Mouse (Mus musculus) CH12.LX (cell line): ENCODE measurements at regions not wholly inside any gene's neighbourhood (a gene's known extent, or its start where the extent isn't known, plus 50 kb on each side); places are given as distances from the start of the nearest gene placed in this dataset.

Experiments used
- DNase-seq: peaks from one replicate; pipeline ENCODE4 v3.0.0-alpha.2; 2013; ENCODE audit errors: extremely low read depth
- H3K27ac ChIP-seq: 2 replicates; pipeline ENCODE4 v1.5.1; 2012; ENCODE audit warnings: low read depth, mild to moderate bottlenecking, control low read depth, moderate library complexity; ENCODE audit not compliant: insufficient read depth
- H3K27me3 ChIP-seq: replicated peaks from 2 replicates; pipeline ENCODE3; 2012; ENCODE audit warnings: inconsistent platforms
- H3K36me3 ChIP-seq, 2 experiments: replicated peaks in 1 of 2; 2 replicates each; pipeline versions ENCODE3 to v1.6.1; 2012; ENCODE audit warnings: inconsistent platforms in 1 of 2, low read length in 1 of 2, mild to moderate bottlenecking in 1 of 2, mixed read lengths in 1 of 2, moderate library complexity in 1 of 2; ENCODE audit not compliant: control insufficient read depth in 1 of 2, insufficient read depth in 1 of 2
- H3K4me1 ChIP-seq, 2 experiments: 2 replicates each; pipeline ENCODE4 v1.6.1; 2012; ENCODE audit warnings: inconsistent platforms in 1 of 2, moderate library complexity in 1 of 2; ENCODE audit not compliant: insufficient read depth in 2 of 2, control insufficient read depth in 1 of 2
- H3K4me2 ChIP-seq: 2 replicates; pipeline ENCODE4 v1.6.1; 2012; ENCODE audit warnings: low read depth, mild to moderate bottlenecking, control low read depth; ENCODE audit not compliant: poor library complexity, insufficient read depth, severe bottlenecking
- H3K4me3 ChIP-seq, 3 experiments: fragments of 150-350 bp in 1 of 3; sonication (generic) in 1 of 3; replicated peaks in 1 of 3; 2 replicates each; pipeline versions ENCODE3 to v1.5.1; 2011 to 2012; ENCODE audit warnings: low read depth in 2 of 3, low read length in 2 of 3, mild to moderate bottlenecking in 2 of 3, moderate library complexity in 2 of 3, control low read depth in 1 of 3, improper control_type of control experiment in 1 of 3, inconsistent platforms in 1 of 3, mixed read lengths in 1 of 3; ENCODE audit not compliant: poor library complexity in 1 of 3
- H3K79me2 ChIP-seq: replicated peaks from 2 replicates; pipeline ENCODE4 v1.6.1; 2012; ENCODE audit warnings: mild to moderate bottlenecking, moderate library complexity; ENCODE audit not compliant: control insufficient read depth, poor library complexity, insufficient read depth, severe bottlenecking; ENCODE audit errors: extremely low read depth
- H3K9ac ChIP-seq: 2 replicates; pipeline ENCODE4 v1.6.1; 2012; ENCODE audit warnings: low read depth, mild to moderate bottlenecking, control low read depth, moderate library complexity; ENCODE audit not compliant: insufficient read depth
- H3K9me3 ChIP-seq: replicated peaks from 2 replicates; pipeline ENCODE3; 2012; ENCODE audit warnings: low read length, inconsistent platforms, mixed read lengths
- CHD2 ChIP-seq: IDR thresholded peaks from 2 replicates; pipeline ENCODE4 v1.6.1; 2011; ENCODE audit warnings: low read length, improper control_type of control experiment
- E2F4 ChIP-seq: IDR thresholded peaks from 2 replicates; pipeline ENCODE4 v1.6.1; 2011; ENCODE audit warnings: low read depth, low read length, improper control_type of control experiment; ENCODE audit not compliant: insufficient replicate concordance
- HCFC1 ChIP-seq: IDR thresholded peaks from 2 replicates; pipeline ENCODE4 v1.6.1; 2012; ENCODE audit warnings: low read depth, mild to moderate bottlenecking, inconsistent platforms, low read length, improper control_type of control experiment
- MAZ ChIP-seq: IDR thresholded peaks from 2 replicates; pipeline ENCODE4 v1.6.1; 2012; ENCODE audit warnings: low read depth, mild to moderate bottlenecking, inconsistent platforms, low read length, improper control_type of control experiment, moderate library complexity
- MEF2A ChIP-seq: IDR thresholded peaks from 2 replicates; pipeline ENCODE4 v1.6.1; 2014; ENCODE audit warnings: low read depth, mild to moderate bottlenecking, inconsistent platforms, low read length, improper control_type of control experiment, borderline replicate concordance
- PAX5 ChIP-seq: IDR thresholded peaks from 2 replicates; pipeline ENCODE4 v1.6.1; 2012; ENCODE audit warnings: low read length, inconsistent platforms, mixed read lengths
- POLR2AphosphoS2 ChIP-seq: IDR thresholded peaks from 2 replicates; pipeline ENCODE4 v1.6.1; 2011; ENCODE audit warnings: low read depth, low read length, improper control_type of control experiment
- RAD21 ChIP-seq: IDR thresholded peaks from 2 replicates; pipeline ENCODE4 v1.6.1; 2011; ENCODE audit warnings: low read depth, mild to moderate bottlenecking, low read length, improper control_type of control experiment, moderate library complexity
- RCOR1 ChIP-seq: conservative IDR thresholded peaks from 2 replicates; pipeline ENCODE4 v1.6.1; 2012; ENCODE audit warnings: low read depth, mild to moderate bottlenecking, inconsistent platforms, low read length, improper control_type of control experiment
- TCF12 ChIP-seq: IDR thresholded peaks from 2 replicates; pipeline ENCODE4 v1.6.1; 2014; ENCODE audit warnings: low read depth, mild to moderate bottlenecking, inconsistent platforms, low read length, improper control_type of control experiment
- UBTF ChIP-seq: IDR thresholded peaks from 2 replicates; pipeline ENCODE4 v1.6.1; 2012; ENCODE audit warnings: low read depth, mild to moderate bottlenecking, inconsistent platforms, low read length, improper control_type of control experiment, moderate library complexity
- USF1 ChIP-seq: IDR thresholded peaks from 2 replicates; pipeline ENCODE4 v1.6.1; 2014; ENCODE audit warnings: low read depth, mild to moderate bottlenecking, inconsistent platforms, low read length, improper control_type of control experiment
- ZC3H11A ChIP-seq: IDR thresholded peaks from 2 replicates; pipeline ENCODE4 v1.6.1; 2012; ENCODE audit warnings: low read depth, mild to moderate bottlenecking, inconsistent platforms, low read length, improper control_type of control experiment
- ZMIZ1 ChIP-seq: IDR thresholded peaks from 2 replicates; pipeline ENCODE4 v1.6.1; 2012; ENCODE audit warnings: low read depth, mild to moderate bottlenecking, inconsistent platforms, low read length, improper control_type of control experiment
- dilution Hi-C: fragments of 300-500 bp; cut with MboI; formaldehyde crosslinking; loops from 2 replicates; pipeline ENCODE4 v1.14.3; 2020; ENCODE audit warnings: low sequenced_read_pairs; ENCODE audit not compliant: extremely low pct_unique_long_range_greater_than_20kb, extremely low pct_ligation_motif_present
- in situ Hi-C: fragments of 300-500 bp; cut with MboI; formaldehyde crosslinking; loops from 3 replicates; pipeline ENCODE4 v1.14.3; 2019; ENCODE audit warnings: low sequenced_read_pairs, low pct_ligation_motif_present, low pct_unique_long_range_greater_than_20kb, mixed read lengths

GRCm38 (mm10) chr13:42570600-42571348, 109.6 kb upstream of the Phactr1 start:
- Histone ChIP-seq H3K27me3 (no peaks in the 10 kb centered on the region), H3K36me3 (no peaks in the 10 kb centered on the region), H3K79me2 (no peaks in the 10 kb centered on the region), H3K4me1 (peaks cover 0 to 8% of the 10 kb centered on the region in 2 experiments; a peak in 2 of 4 replicates), H3K9ac (no peak overlapping the region), H3K4me3 (no peak overlapping the region), H3K27ac (no peak overlapping the region), H3K9me3 (no peaks in the 10 kb centered on the region), H3K4me2 (no peak overlapping the region)
- in situ Hi-C loops (no loop called here), dilution Hi-C loops (no loop called here)
- no peak for DNase-seq
- TF ChIP-seq ZC3H11A: no peak
- TF ChIP-seq MEF2A: no peak
- no peak for TF ChIP-seq MAZ
- no peak for TF ChIP-seq ZMIZ1
- TF ChIP-seq HCFC1: no peak
- TF ChIP-seq CHD2: no peak

- dilution Hi-C loops (no loop called here), in situ Hi-C loops (no loop called here)
- Histone ChIP-seq H3K79me2 (no peaks in the 10 kb centered on the region), H3K9me3 (no peaks in the 10 kb centered on the region), H3K36me3 (no peaks in the 10 kb centered on the region), H3K4me2 (no peak overlapping the region), H3K4me1 (peaks cover 0 to 8% of the 10 kb centered on the region in 2 experiments; a peak in 2 of 4 replicates), H3K27me3 (no peaks in the 10 kb centered on the region), H3K4me3 (no peak overlapping the region), H3K9ac (no peak overlapping the region), H3K27ac (no peak overlapping the region)
- DNase-seq: no peak
- TF ChIP-seq RAD21 (no peak), RCOR1 (no peak), E2F4 (no peak), PAX5 (no peak), POLR2AphosphoS2 (no peak), TCF12 (no peak), UBTF (no peak), USF1 (no peak)
Observed at GRCm38 (mm10) chr13:42574189-42574588, 106.2 kb upstream of the Phactr1 start.
